Mouse (Mus musculus): Measurements from ENCODE around the gene Toe1.
A peak's percentile ranks its signal among the peaks of the same experiment; 100 is the strongest.
"Not testable (repeated sequence)": the region's sequence is repeated elsewhere in the genome, so short reads cannot be mapped to it uniquely, and the experiment has no call there.

Toe1 gene

GRCm38 (mm10) chr4:116807197-116808129 is at the start of gene Toe1, which contains the start of gene Mutyh:
Gene Toe1 (minus strand): TSS chr4:116807640.
Gene Mutyh (plus strand): TSS chr4:116807723.
- DNase-seq: peak; percentile 91

- DNase-seq: no peak
Measured at GRCm38 (mm10) chr4:116857203-116857602, 49.8 kb upstream of the Toe1 start.

GRCm38 (mm10) chr4:116854286-116854685 is 46.8 kb upstream of the Toe1 start:
- DNase-seq: no peak

- DNase-seq: no peak
Measured at GRCm38 (mm10) chr4:116849901-116850300, 42.5 kb upstream of the Toe1 start.

- DNase-seq: no peak
Measured at GRCm38 (mm10) chr4:116844324-116844723, 36.9 kb upstream of the Toe1 start.

GRCm38 (mm10) chr4:116840841-116841240 is 33.4 kb upstream of the Toe1 start:
- DNase-seq: no peak

- not testable (repeated sequence) for DNase-seq
Measured at GRCm38 (mm10) chr4:116840096-116840495, 32.7 kb upstream of the Toe1 start.

- no peak for DNase-seq
Measured at GRCm38 (mm10) chr4:116838999-116839398, 31.6 kb upstream of the Toe1 start.

GRCm38 (mm10) chr4:116830070-116830368 is 22.6 kb upstream of the Toe1 start:
- DNase-seq: no peak

- no peak for DNase-seq
Measured at GRCm38 (mm10) chr4:116829364-116830069, 22.1 kb upstream of the Toe1 start.

- DNase-seq: no peak
Measured at GRCm38 (mm10) chr4:116827819-116828218, 20.4 kb upstream of the Toe1 start.

- peak; percentile 70 for DNase-seq
Measured at GRCm38 (mm10) chr4:116824541-116825004, 17.1 kb upstream of the Toe1 start.

GRCm38 (mm10) chr4:116821694-116822016 is 14.2 kb upstream of the Toe1 start, which contains the start of gene Hpdl:
Gene Hpdl (minus strand): TSS chr4:116821707.
- no peak for DNase-seq

- peak; percentile 63 for DNase-seq
Measured at GRCm38 (mm10) chr4:116820902-116821693, 13.7 kb upstream of the Toe1 start.

- DNase-seq: no peak
Measured at GRCm38 (mm10) chr4:116819968-116820901, 12.8 kb upstream of the Toe1 start.

GRCm38 (mm10) chr4:116817486-116817885 is 10.0 kb upstream of the Toe1 start:
- peak; percentile 68 for DNase-seq

GRCm38 (mm10) chr4:116815276-116815675 is 7.8 kb upstream of the Toe1 start:
- DNase-seq: no peak

- DNase-seq: no peak
Measured at GRCm38 (mm10) chr4:116811012-116811411, 3.6 kb upstream of the Toe1 start.

- DNase-seq: no peak
Measured at GRCm38 (mm10) chr4:116799901-116800300, 7.5 kb downstream of the Toe1 start.

GRCm38 (mm10) chr4:116796442-116797110 is 10.9 kb downstream of the Toe1 start:
- no peak for DNase-seq

GRCm38 (mm10) chr4:116794273-116794672 is 13.2 kb downstream of the Toe1 start:
- DNase-seq: no peak
